Mouse (Mus musculus) limb, embryonic 14.5 days (tissue): ENCODE measurements at regions not wholly inside any gene's neighbourhood (a gene's known extent, or its start where the extent isn't known, plus 50 kb on each side); places are given as distances from the start of the nearest gene placed in this dataset.

Experiments
- ATAC-seq: fragments of 200-750 bp; cut with Nextera tagmentation; 2 replicates; pipeline ENCODE4 v1.8.0; 2017; ENCODE audit warnings: low read depth, moderate number of reproducible peaks, moderate TSS enrichment; ENCODE audit not compliant: low FRiP score
- DNase-seq: peaks from one replicate; pipeline ENCODE4 v3.0.0-alpha.2; 2015; ENCODE audit warnings: low spot score
- H3K27ac ChIP-seq: fragments of 300-500 bp; sonication (generic); replicated peaks from 2 replicates; pipeline ENCODE4 v1.5.1; 2014; ENCODE audit warnings: low read depth, mild to moderate bottlenecking, low read length, moderate library complexity, mixed read lengths
- H3K27me3 ChIP-seq: fragments of 300-500 bp; sonication (generic); 2 replicates; pipeline ENCODE4 v1.6.1; 2014; ENCODE audit warnings: low read length, mixed read lengths; ENCODE audit not compliant: control insufficient read depth, insufficient read depth
- H3K36me3 ChIP-seq: fragments of 300-500 bp; sonication (generic); 2 replicates; pipeline ENCODE4 v1.6.1; 2014; ENCODE audit warnings: mild to moderate bottlenecking, low read length, moderate library complexity, mixed read lengths; ENCODE audit not compliant: control insufficient read depth, insufficient read depth
- H3K4me1 ChIP-seq: fragments of 300-500 bp; sonication (generic); 2 replicates; pipeline ENCODE4 v1.6.1; 2014; ENCODE audit warnings: antibody characterized with exemption, low read length, mixed read lengths; ENCODE audit not compliant: control insufficient read depth, insufficient read depth
- H3K4me2 ChIP-seq: fragments of 300-500 bp; sonication (generic); replicated peaks from 2 replicates; pipeline ENCODE4 v1.6.1; 2014; ENCODE audit warnings: low read depth, mild to moderate bottlenecking, low read length, moderate library complexity; ENCODE audit not compliant: severe bottlenecking
- H3K4me3 ChIP-seq: fragments of 300-500 bp; sonication (generic); replicated peaks from 2 replicates; pipeline ENCODE4 v1.5.1; 2014; ENCODE audit warnings: low read length
- H3K9ac ChIP-seq: fragments of 300-500 bp; sonication (generic); 2 replicates; pipeline ENCODE4 v1.6.1; 2014; ENCODE audit warnings: mild to moderate bottlenecking, low read depth, low read length, moderate library complexity; ENCODE audit not compliant: severe bottlenecking
- H3K9me3 ChIP-seq: fragments of 300-500 bp; sonication (generic); 2 replicates; pipeline ENCODE4 v1.6.1; 2016; ENCODE audit warnings: low read length; ENCODE audit not compliant: control insufficient read depth
- POLR2A ChIP-seq: fragments of 200-500 bp; IDR thresholded peaks from 2 replicates; pipeline ENCODE4 v1.8.0; 2012; ENCODE audit warnings: inconsistent platforms, mild to moderate bottlenecking, moderate library complexity, borderline replicate concordance; ENCODE audit not compliant: insufficient read depth, insufficient read length; ENCODE audit errors: extremely low read depth
- WGBS: fragments of 180-500 bp; shearing (Covaris S2); extraction: QIAGEN DNeasy Blood & Tissue Kit; methylation state at CpG from one replicate; pipeline ENCODE4 v1.1.7; 2014; 5-methylcytosine and 5-hydroxymethylcytosine counted together

DNA sequence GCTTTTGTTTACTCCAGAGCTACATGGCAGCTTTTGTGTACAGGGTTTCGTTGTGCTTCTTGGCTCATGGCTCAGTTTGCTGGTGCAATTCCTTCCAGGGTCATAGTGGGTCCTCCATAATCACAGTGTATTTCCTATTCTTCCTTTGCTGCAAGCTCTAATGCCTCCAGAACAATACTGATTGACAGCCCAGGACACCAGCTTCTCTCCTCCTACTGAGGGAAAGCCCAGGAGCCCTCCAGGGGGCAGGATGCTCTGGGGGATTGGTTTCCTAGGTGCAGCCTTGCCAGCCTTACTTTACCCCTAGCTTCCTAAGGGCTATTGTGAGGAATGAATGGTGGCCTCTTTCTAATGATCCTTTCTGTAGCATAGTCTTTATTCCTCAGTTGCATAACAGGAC lies 224.6 kb downstream of the Ice1 start:
- ATAC-seq, result no peak

DNA sequence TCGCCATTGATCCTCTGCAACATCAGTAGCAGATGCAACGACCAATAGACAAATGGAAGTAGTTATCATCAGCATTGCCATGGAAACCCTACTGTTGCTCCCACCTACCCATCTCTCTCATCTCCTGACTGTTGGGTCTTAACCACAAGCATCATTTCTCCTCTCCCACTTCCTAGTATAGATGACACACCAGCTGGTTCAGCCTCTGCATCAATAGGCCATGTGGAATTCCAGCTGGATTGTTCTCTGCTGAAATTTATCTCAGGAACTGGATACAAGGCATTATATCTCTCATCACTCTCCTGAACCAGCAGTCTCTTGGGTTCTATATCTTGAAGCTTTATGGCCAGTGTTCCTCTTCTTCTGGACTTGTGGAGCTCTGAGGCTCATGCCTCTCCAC lies 219.3 kb downstream of the Ice1 start:
- DNase-seq, result no peak
- H3K9me3 ChIP-seq, result no peaks in the 10 kb centered on the region
- H3K4me3 ChIP-seq, result no peak overlapping the region
- no peaks in the 10 kb centered on the region for H3K27me3 ChIP-seq
- no peak overlapping the region for H3K4me2 ChIP-seq
- no peaks in the 10 kb centered on the region for H3K4me1 ChIP-seq
- no peak for TF ChIP-seq POLR2A
- no peak overlapping the region for H3K27ac ChIP-seq
- H3K9ac ChIP-seq, result no peak overlapping the region
- ATAC-seq, result no peak
- WGBS, result 95% methylated on average over 2 of the region's 2 CpGs
- H3K36me3 ChIP-seq, result no peaks in the 10 kb centered on the region

More for the DNA sequence above, 224.6 kb downstream of the Ice1 start:
- H3K27me3 ChIP-seq, result no peaks in the 10 kb centered on the region
- no peak overlapping the region for H3K9ac ChIP-seq
- DNase-seq, result no peak
- H3K4me2 ChIP-seq, result no peak overlapping the region
- no peaks in the 10 kb centered on the region for H3K4me1 ChIP-seq
- no peak overlapping the region for H3K4me3 ChIP-seq
- TF ChIP-seq POLR2A, result no peak
- WGBS, result 82% methylated on average over 1 of the region's 1 CpGs
- no peak overlapping the region for H3K27ac ChIP-seq
- H3K36me3 ChIP-seq, result no peaks in the 10 kb centered on the region
- no peaks in the 10 kb centered on the region for H3K9me3 ChIP-seq

DNA sequence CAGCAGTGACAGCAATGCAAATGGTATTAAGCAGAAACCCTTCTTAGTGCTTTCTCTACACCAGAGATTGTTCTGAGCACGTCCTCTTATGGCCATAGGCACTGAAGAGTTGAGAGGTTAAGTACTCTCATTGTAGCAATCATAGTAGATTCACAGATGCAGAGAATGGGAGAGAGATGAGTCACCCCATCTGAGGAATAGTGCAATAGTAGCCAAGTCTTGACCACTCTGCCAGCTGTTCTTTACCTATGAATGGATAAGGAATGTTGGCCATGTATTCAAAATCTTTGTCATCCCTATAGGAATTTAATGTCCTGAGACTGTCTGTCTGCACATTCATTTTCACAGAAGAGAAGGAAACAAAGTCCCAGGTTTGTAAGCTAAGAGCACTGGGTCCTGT lies 198.0 kb downstream of the Ice1 start:
- WGBS, result 57% methylated on average over 1 of the region's 1 CpGs
- H3K9ac ChIP-seq, result no peak overlapping the region
- H3K4me3 ChIP-seq, result no peak overlapping the region
- ATAC-seq (no peak), DNase-seq (no peak)
- no peak for TF ChIP-seq POLR2A
- H3K4me2 ChIP-seq, result no peak overlapping the region
- no peak overlapping the region for H3K27ac ChIP-seq
- no peaks in the 10 kb centered on the region for H3K4me1 ChIP-seq
- H3K27me3 ChIP-seq, result no peaks in the 10 kb centered on the region
- H3K36me3 ChIP-seq, result no peaks in the 10 kb centered on the region
- H3K9me3 ChIP-seq, result no peaks in the 10 kb centered on the region

DNA sequence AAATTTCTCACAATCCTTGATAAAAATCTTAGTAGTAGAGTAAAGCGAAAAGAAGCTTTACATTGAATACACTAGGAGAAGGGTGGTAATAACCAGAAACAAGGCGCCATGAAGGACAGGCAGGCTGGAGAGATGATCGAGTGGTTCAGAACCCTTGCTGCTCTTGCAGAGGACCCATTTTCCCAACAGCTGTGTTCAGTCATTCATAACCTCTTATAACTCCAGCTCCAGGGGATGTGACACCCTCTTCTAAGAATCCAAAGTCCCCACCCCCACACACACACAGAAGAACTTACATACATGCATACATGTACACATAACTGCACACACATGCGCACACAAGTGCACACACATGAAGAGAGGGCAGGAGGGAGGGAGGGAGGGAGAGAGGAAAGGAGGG lies 190.5 kb downstream of the Ice1 start:
- Histone ChIP-seq H3K27ac (no peak overlapping the region), H3K4me2 (no peak overlapping the region), H3K36me3 (no peaks in the 10 kb centered on the region), H3K27me3 (no peaks in the 10 kb centered on the region), H3K4me1 (no peaks in the 10 kb centered on the region), H3K4me3 (no peak overlapping the region), H3K9me3 (no peaks in the 10 kb centered on the region), H3K9ac (no peak overlapping the region)
- DNase-seq, result no peak
- WGBS, result 93% methylated on average over 4 of the region's 4 CpGs
- no peak for ATAC-seq
- no peak for TF ChIP-seq POLR2A

DNA sequence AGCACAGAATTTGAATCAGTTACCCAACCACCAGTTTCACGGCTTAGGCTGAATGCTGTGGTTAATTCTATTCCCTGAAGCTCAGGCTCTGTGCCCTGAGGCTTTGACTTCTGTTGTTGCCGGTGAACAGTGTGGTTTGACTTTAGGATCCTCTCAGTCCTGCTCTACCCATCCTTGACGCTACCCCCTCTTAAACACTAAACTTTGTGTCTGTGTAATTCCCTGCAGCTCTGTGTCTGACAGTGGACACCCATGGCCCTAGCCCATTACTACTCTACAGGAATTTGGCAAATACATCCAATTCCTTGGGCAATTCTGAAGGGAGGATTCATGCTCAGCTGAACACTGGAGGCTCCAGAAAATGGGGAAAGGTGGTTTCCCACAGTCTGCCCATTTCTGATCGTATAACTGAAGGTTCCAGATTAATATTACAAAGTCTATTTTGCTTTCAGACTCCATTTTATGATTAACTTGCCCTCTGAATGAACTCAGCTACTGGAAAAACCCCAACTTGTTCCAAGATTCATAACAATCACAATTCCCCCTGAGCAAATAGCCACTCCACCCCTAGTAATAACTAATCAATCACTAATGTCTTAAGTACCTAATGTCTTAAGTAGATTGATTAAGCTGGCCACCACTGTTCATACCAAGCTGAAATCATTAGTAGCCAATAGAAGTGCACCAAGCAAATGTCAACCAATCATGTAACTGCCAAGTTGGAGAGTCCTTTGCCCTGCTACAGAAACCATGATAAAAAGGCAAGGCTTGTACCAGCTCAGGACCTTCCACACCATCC lies 182.6 kb downstream of the Ice1 start:
- H3K4me3 ChIP-seq, result no peak overlapping the region
- H3K9ac ChIP-seq, result no peak overlapping the region
- no peaks in the 10 kb centered on the region for H3K4me1 ChIP-seq
- ATAC-seq (no peak), DNase-seq (no peak)
- no peaks in the 10 kb centered on the region for H3K9me3 ChIP-seq
- no peak overlapping the region for H3K4me2 ChIP-seq
- H3K36me3 ChIP-seq, result no peaks in the 10 kb centered on the region
- TF ChIP-seq POLR2A, result no peak
- no peaks in the 10 kb centered on the region for H3K27me3 ChIP-seq
- no peak overlapping the region for H3K27ac ChIP-seq
- WGBS, result 77% methylated on average over 4 of the region's 4 CpGs
